Mouse (Mus musculus): ENCODE results near the gene Myo18b. TPM values are rescaled to one million over a fixed set of nuclear protein-coding genes. Genes with fewer than 3 reads are reported as not detected.

Myo18b gene
- polyA plus RNA-seq, 1 experiment from 2014 or later: 0.87 TPM

- Histone ChIP-seq H3K4me3 (replicated peaks; ENCODE audit: low read depth, low read length) (no peak overlapping the region), H3K36me3 (ENCODE audit: control insufficient read depth, insufficient read depth, low read length) (no peaks in the 10 kb centered on the region), H3K27ac (replicated peaks; ENCODE audit: low read depth, low read length) (peak overlapping the region; percentile 41; the same call in 1 of the 2 replicates), H3K4me1 (ENCODE audit: control insufficient read depth, insufficient read depth, low read length) (peaks cover 8% of the 10 kb centered on the region; the same call in 1 of the 2 replicates), H3K9ac (replicated peaks; ENCODE audit: low read length) (no peak overlapping the region), H3K4me2 (ENCODE audit: low read length) (no peak overlapping the region), H3K9me3 (ENCODE audit: control insufficient read depth, low read length) (no peaks in the 10 kb centered on the region), H3K27me3 (ENCODE audit: control insufficient read depth, insufficient read depth, low read length) (no peaks in the 10 kb centered on the region)
- 49% methylated on average over 11 of the region's 11 CpGs for WGBS
- peak; percentile 37 for DNase-seq
- ATAC-seq (ENCODE audit: low FRiP score, low TSS enrichment): no peak
These were observed 127.0 kb downstream of the Myo18b start for GRCm38 (mm10) chr5:112769020-112769720.

GRCm38 (mm10) chr5:112768556-112768955, 127.6 kb downstream of the Myo18b start:
- ATAC-seq (ENCODE audit: low FRiP score, low TSS enrichment) (no peak), DNase-seq (no peak)
- WGBS: 98% methylated on average over 5 of the region's 5 CpGs
- Histone ChIP-seq H3K36me3 (ENCODE audit: control insufficient read depth, insufficient read depth, low read length) (no peaks in the 10 kb centered on the region), H3K27ac (replicated peaks; ENCODE audit: low read depth, low read length) (no peak overlapping the region), H3K4me2 (ENCODE audit: low read length) (no peak overlapping the region), H3K9ac (replicated peaks; ENCODE audit: low read length) (no peak overlapping the region), H3K9me3 (ENCODE audit: control insufficient read depth, low read length) (no peaks in the 10 kb centered on the region), H3K4me3 (replicated peaks; ENCODE audit: low read depth, low read length) (no peak overlapping the region), H3K27me3 (ENCODE audit: control insufficient read depth, insufficient read depth, low read length) (no peaks in the 10 kb centered on the region), H3K4me1 (ENCODE audit: control insufficient read depth, insufficient read depth, low read length) (peaks cover 8% of the 10 kb centered on the region; the same call in 1 of the 2 replicates)

GRCm38 (mm10) chr5:112761415-112762075, 134.6 kb downstream of the Myo18b start:
- Histone ChIP-seq H3K36me3 (ENCODE audit: control insufficient read depth, insufficient read depth, low read length) (no peaks in the 10 kb centered on the region), H3K27me3 (ENCODE audit: control insufficient read depth, insufficient read depth, low read length) (no peaks in the 10 kb centered on the region), H3K27ac (replicated peaks; ENCODE audit: low read depth, low read length) (no peak overlapping the region), H3K4me3 (replicated peaks; ENCODE audit: low read depth, low read length) (no peak overlapping the region), H3K4me1 (ENCODE audit: control insufficient read depth, insufficient read depth, low read length) (no peaks in the 10 kb centered on the region), H3K9ac (replicated peaks; ENCODE audit: low read length) (no peak overlapping the region), H3K9me3 (ENCODE audit: control insufficient read depth, low read length) (no peaks in the 10 kb centered on the region), H3K4me2 (ENCODE audit: low read length) (no peak overlapping the region)
- DNase-seq (no peak), ATAC-seq (ENCODE audit: low FRiP score, low TSS enrichment) (no peak)
- WGBS: 81% methylated on average over 3 of the region's 3 CpGs

GRCm38 (mm10) chr5:112755581-112755980, 140.6 kb downstream of the Myo18b start:
- H3K4me3 ChIP-seq (replicated peaks; ENCODE audit: low read depth, low read length): no peak overlapping the region
- H3K4me2 ChIP-seq (ENCODE audit: low read length): no peak overlapping the region
- ATAC-seq (ENCODE audit: low FRiP score, low TSS enrichment) (no peak), DNase-seq (peak; percentile 53)
- no peaks in the 10 kb centered on the region for H3K36me3 ChIP-seq (ENCODE audit: control insufficient read depth, insufficient read depth, low read length)
- H3K9me3 ChIP-seq (ENCODE audit: control insufficient read depth, low read length): no peaks in the 10 kb centered on the region
- H3K9ac ChIP-seq (replicated peaks; ENCODE audit: low read length): no peak overlapping the region
- peak overlapping the region; percentile 61 for H3K27ac ChIP-seq (replicated peaks; ENCODE audit: low read depth, low read length)
- H3K27me3 ChIP-seq (ENCODE audit: control insufficient read depth, insufficient read depth, low read length): no peaks in the 10 kb centered on the region
- 20% methylated on average over 10 of the region's 10 CpGs for WGBS
- peaks cover 10% of the 10 kb centered on the region; the same call in 1 of the 2 replicates for H3K4me1 ChIP-seq (ENCODE audit: control insufficient read depth, insufficient read depth, low read length)

GRCm38 (mm10) chr5:112749634-112750033, 146.5 kb downstream of the Myo18b start:
- DNase-seq (peak; percentile 80), ATAC-seq (ENCODE audit: low FRiP score, low TSS enrichment) (peak; percentile 73; the same call in 1 of the 2 replicates)
- H3K36me3 ChIP-seq (ENCODE audit: control insufficient read depth, insufficient read depth, low read length): no peaks in the 10 kb centered on the region
- H3K9ac ChIP-seq (replicated peaks; ENCODE audit: low read length): no peak overlapping the region
- no peak overlapping the region for H3K4me2 ChIP-seq (ENCODE audit: low read length)
- peak overlapping the region; percentile 81 for H3K27ac ChIP-seq (replicated peaks; ENCODE audit: low read depth, low read length)
- H3K27me3 ChIP-seq (ENCODE audit: control insufficient read depth, insufficient read depth, low read length): no peaks in the 10 kb centered on the region
- no peaks in the 10 kb centered on the region for H3K9me3 ChIP-seq (ENCODE audit: control insufficient read depth, low read length)
- no peak overlapping the region for H3K4me3 ChIP-seq (replicated peaks; ENCODE audit: low read depth, low read length)
- WGBS: 32% methylated on average over 5 of the region's 5 CpGs
- peaks cover 28% of the 10 kb centered on the region for H3K4me1 ChIP-seq (ENCODE audit: control insufficient read depth, insufficient read depth, low read length)

- Histone ChIP-seq H3K4me2 (ENCODE audit: low read length) (peak overlapping the region; percentile 10), H3K27ac (replicated peaks; ENCODE audit: low read depth, low read length) (peak overlapping the region; percentile 81), H3K27me3 (ENCODE audit: control insufficient read depth, insufficient read depth, low read length) (no peaks in the 10 kb centered on the region)
These were observed 148.0 kb downstream of the Myo18b start for GRCm38 (mm10) chr5:112748001-112748719.

GRCm38 (mm10) chr5:112747306-112747930, 148.7 kb downstream of the Myo18b start:
- Histone ChIP-seq H3K27ac (replicated peaks; ENCODE audit: low read depth, low read length) (peak overlapping the region; percentile 81), H3K4me3 (replicated peaks; ENCODE audit: low read depth, low read length) (no peak overlapping the region), H3K9ac (replicated peaks; ENCODE audit: low read length) (no peak overlapping the region), H3K4me1 (ENCODE audit: control insufficient read depth, insufficient read depth, low read length) (peaks cover 32% of the 10 kb centered on the region), H3K27me3 (ENCODE audit: control insufficient read depth, insufficient read depth, low read length) (no peaks in the 10 kb centered on the region), H3K36me3 (ENCODE audit: control insufficient read depth, insufficient read depth, low read length) (no peaks in the 10 kb centered on the region), H3K9me3 (ENCODE audit: control insufficient read depth, low read length) (no peaks in the 10 kb centered on the region), H3K4me2 (ENCODE audit: low read length) (no peak overlapping the region)
- WGBS: 33% methylated on average over 8 of the region's 8 CpGs
- DNase-seq (peak; percentile 64), ATAC-seq (ENCODE audit: low FRiP score, low TSS enrichment) (no peak)

More at GRCm38 (mm10) chr5:112748001-112748719, 148.0 kb downstream of the Myo18b start:
- DNase-seq: peak; percentile 54
- ATAC-seq (ENCODE audit: low FRiP score, low TSS enrichment): no peak
- WGBS: 37% methylated on average over 21 of the region's 21 CpGs
- no peak overlapping the region for H3K4me3 ChIP-seq (replicated peaks; ENCODE audit: low read depth, low read length)
- peaks cover 28% of the 10 kb centered on the region for H3K4me1 ChIP-seq (ENCODE audit: control insufficient read depth, insufficient read depth, low read length)
- H3K9ac ChIP-seq (replicated peaks; ENCODE audit: low read length): no peak overlapping the region; the same call in 1 of the 2 replicates
- H3K9me3 ChIP-seq (ENCODE audit: control insufficient read depth, low read length): no peaks in the 10 kb centered on the region
- H3K36me3 ChIP-seq (ENCODE audit: control insufficient read depth, insufficient read depth, low read length): no peaks in the 10 kb centered on the region

GRCm38 (mm10) chr5:112745176-112745575, 151.0 kb downstream of the Myo18b start:
- Histone ChIP-seq H3K4me2 (ENCODE audit: low read length) (no peak overlapping the region), H3K9me3 (ENCODE audit: control insufficient read depth, low read length) (no peaks in the 10 kb centered on the region), H3K27ac (replicated peaks; ENCODE audit: low read depth, low read length) (no peak overlapping the region), H3K27me3 (ENCODE audit: control insufficient read depth, insufficient read depth, low read length) (no peaks in the 10 kb centered on the region), H3K4me3 (replicated peaks; ENCODE audit: low read depth, low read length) (no peak overlapping the region), H3K36me3 (ENCODE audit: control insufficient read depth, insufficient read depth, low read length) (no peaks in the 10 kb centered on the region), H3K4me1 (ENCODE audit: control insufficient read depth, insufficient read depth, low read length) (peaks cover 32% of the 10 kb centered on the region), H3K9ac (replicated peaks; ENCODE audit: low read length) (no peak overlapping the region)
- no peak for ATAC-seq (ENCODE audit: low FRiP score, low TSS enrichment)
- WGBS: 68% methylated on average over 6 of the region's 6 CpGs
- no peak for DNase-seq
